Mouse (Mus musculus): Measurements from ENCODE around the gene Ahrr. TPM values are rescaled to one million over a fixed set of nuclear protein-coding genes. Genes with fewer than 3 reads are reported as not detected.
A peak's percentile ranks its signal among the peaks of the same experiment; 100 is the strongest.

Gene Ahrr
- polyA plus RNA-seq (2015; fragmentation: Nextera tagmentation; extraction: Ambion mirVana) = 0.49 and 0.61 TPM in 2 replicates

GRCm38 (mm10) chr13:74292167-74292566 lies at the start of gene Ahrr:
Gene Ahrr (minus strand): TSS chr13:74292331.
- H3K4me2 ChIP-seq = peak within 1 kb of the TSS; percentile 56
- H3K27me3 ChIP-seq = peaks cover 32% of the 10 kb centered on the region
- WGBS = 1% methylated on average over 27 of the region's 27 CpGs
- H3K36me3 ChIP-seq = no peaks in the 10 kb centered on the region
- peak within 1 kb of the TSS; percentile 52 for H3K9ac ChIP-seq
- H3K4me1 ChIP-seq (replicated peaks) = peaks cover 7% of the 10 kb centered on the region
- no peaks in the 10 kb centered on the region for H3K9me3 ChIP-seq
- H3K27ac ChIP-seq = no peak within 1 kb of the TSS
- ATAC-seq (ENCODE audit: low FRiP score) = no peak
- H3K4me3 ChIP-seq = peak within 1 kb of the TSS; percentile 28

- H3K4me1 ChIP-seq (replicated peaks) = no peaks in the 10 kb centered on the region
- H3K27ac ChIP-seq = no peak overlapping the region
- H3K4me3 ChIP-seq = no peak overlapping the region
- H3K27me3 ChIP-seq = no peaks in the 10 kb centered on the region
- H3K9ac ChIP-seq = no peak overlapping the region
- 58% methylated on average over 3 of the region's 3 CpGs for WGBS
- no peak overlapping the region for H3K4me2 ChIP-seq
- no peaks in the 10 kb centered on the region for H3K9me3 ChIP-seq
- H3K36me3 ChIP-seq = peaks cover 64% of the 10 kb centered on the region
- ATAC-seq (ENCODE audit: low FRiP score) = peak; percentile 75
These were observed 48.9 kb upstream of the Ahrr start for GRCm38 (mm10) chr13:74341036-74341435.

GRCm38 (mm10) chr13:74329321-74329720 lies 37.2 kb upstream of the Ahrr start:
- no peak overlapping the region for H3K4me2 ChIP-seq
- no peaks in the 10 kb centered on the region for H3K27me3 ChIP-seq
- peaks cover 79% of the 10 kb centered on the region for H3K36me3 ChIP-seq
- no peak overlapping the region for H3K4me3 ChIP-seq
- ATAC-seq (ENCODE audit: low FRiP score) = no peak
- H3K27ac ChIP-seq = no peak overlapping the region
- no peaks in the 10 kb centered on the region for H3K4me1 ChIP-seq (replicated peaks)
- H3K9ac ChIP-seq = no peak overlapping the region
- H3K9me3 ChIP-seq = no peaks in the 10 kb centered on the region

- H3K9ac ChIP-seq = peak within 1 kb of the TSS; percentile 89
- H3K4me1 ChIP-seq (replicated peaks) = peaks cover 20% of the 10 kb centered on the region
- peak within 1 kb of the TSS; percentile 66 for H3K27ac ChIP-seq
- H3K36me3 ChIP-seq = peaks cover 35% of the 10 kb centered on the region
- H3K4me3 ChIP-seq = peak within 1 kb of the TSS; percentile 92
- H3K9me3 ChIP-seq = no peaks in the 10 kb centered on the region
- H3K4me2 ChIP-seq = peak within 1 kb of the TSS; percentile 90
- under 1% methylated on average over 36 of the region's 36 CpGs for WGBS
- ATAC-seq (ENCODE audit: low FRiP score) = peak; percentile 98
- H3K27me3 ChIP-seq = no peaks in the 10 kb centered on the region
These were observed 25.2 kb upstream of the Ahrr start, which contains the start of gene Pdcd6 for GRCm38 (mm10) chr13:74317170-74317849. Gene Pdcd6 (minus strand): TSS chr13:74317580.

- H3K4me2 ChIP-seq = peak overlapping the region; percentile 90
- H3K9ac ChIP-seq = peak overlapping the region; percentile 89
- H3K4me3 ChIP-seq = peak overlapping the region; percentile 92
- peak overlapping the region; percentile 62 for H3K27ac ChIP-seq
- ATAC-seq (ENCODE audit: low FRiP score) = no peak
- peaks cover 30% of the 10 kb centered on the region for H3K36me3 ChIP-seq
- no peaks in the 10 kb centered on the region for H3K9me3 ChIP-seq
- H3K27me3 ChIP-seq = no peaks in the 10 kb centered on the region
- peaks cover 20% of the 10 kb centered on the region for H3K4me1 ChIP-seq (replicated peaks)
- WGBS = 3% methylated on average over 15 of the region's 15 CpGs
These were observed 24.6 kb upstream of the Ahrr start for GRCm38 (mm10) chr13:74316789-74317169.

GRCm38 (mm10) chr13:74316386-74316785 lies 24.3 kb upstream of the Ahrr start:
- H3K4me2 ChIP-seq = peak overlapping the region; percentile 90
- H3K36me3 ChIP-seq = peaks cover 30% of the 10 kb centered on the region
- peak overlapping the region; percentile 92 for H3K4me3 ChIP-seq
- H3K27me3 ChIP-seq = no peaks in the 10 kb centered on the region
- peak overlapping the region; percentile 62; the same call in 1 of the 2 replicates for H3K27ac ChIP-seq
- H3K4me1 ChIP-seq (replicated peaks) = peaks cover 20% of the 10 kb centered on the region
- H3K9ac ChIP-seq = peak overlapping the region; percentile 89
- ATAC-seq (ENCODE audit: low FRiP score) = no peak
- 34% methylated on average over 4 of the region's 4 CpGs for WGBS
- no peaks in the 10 kb centered on the region for H3K9me3 ChIP-seq

- Histone ChIP-seq H3K4me2 (no peak overlapping the region), H3K27me3 (no peaks in the 10 kb centered on the region), H3K9ac (no peak overlapping the region), H3K9me3 (no peaks in the 10 kb centered on the region), H3K4me3 (no peak overlapping the region), H3K27ac (no peak overlapping the region), H3K4me1 (replicated peaks) (peaks cover 20% of the 10 kb centered on the region), H3K36me3 (peaks cover 33% of the 10 kb centered on the region)
- WGBS = 94% methylated on average over 3 of the region's 3 CpGs
- no peak for ATAC-seq (ENCODE audit: low FRiP score)
These were observed 22.5 kb upstream of the Ahrr start for GRCm38 (mm10) chr13:74314616-74315015.

- Histone ChIP-seq H3K27me3 (no peaks in the 10 kb centered on the region), H3K4me3 (no peak overlapping the region), H3K4me1 (replicated peaks) (no peaks in the 10 kb centered on the region), H3K4me2 (no peak overlapping the region), H3K9me3 (no peaks in the 10 kb centered on the region), H3K27ac (no peak overlapping the region), H3K9ac (no peak overlapping the region), H3K36me3 (peaks cover 91% of the 10 kb centered on the region)
- 96% methylated on average over 1 of the region's 1 CpGs for WGBS
- ATAC-seq (ENCODE audit: low FRiP score) = no peak
These were observed 13.6 kb upstream of the Ahrr start for GRCm38 (mm10) chr13:74305780-74306179.

- 91% methylated on average over 6 of the region's 6 CpGs for WGBS
- Histone ChIP-seq H3K9ac (no peak overlapping the region), H3K4me2 (no peak overlapping the region), H3K4me3 (no peak overlapping the region), H3K9me3 (no peaks in the 10 kb centered on the region), H3K4me1 (replicated peaks) (no peaks in the 10 kb centered on the region), H3K27me3 (no peaks in the 10 kb centered on the region), H3K27ac (no peak overlapping the region), H3K36me3 (peaks cover 87% of the 10 kb centered on the region)
- ATAC-seq (ENCODE audit: low FRiP score) = no peak
These were observed 13.2 kb upstream of the Ahrr start for GRCm38 (mm10) chr13:74305380-74305779.

GRCm38 (mm10) chr13:74302050-74303037 lies 10.2 kb upstream of the Ahrr start:
- Histone ChIP-seq H3K36me3 (peaks cover 59% of the 10 kb centered on the region), H3K27me3 (no peaks in the 10 kb centered on the region), H3K27ac (no peak overlapping the region), H3K9ac (no peak overlapping the region), H3K9me3 (no peaks in the 10 kb centered on the region), H3K4me2 (no peak overlapping the region), H3K4me3 (no peak overlapping the region), H3K4me1 (replicated peaks) (no peaks in the 10 kb centered on the region)
- peak; percentile 44; the same call in 1 of the 2 replicates for ATAC-seq (ENCODE audit: low FRiP score)
- WGBS = 84% methylated on average over 10 of the region's 10 CpGs

- no peak overlapping the region for H3K4me2 ChIP-seq
- WGBS = 88% methylated on average over 6 of the region's 6 CpGs
- peaks cover 51% of the 10 kb centered on the region for H3K36me3 ChIP-seq
- H3K27me3 ChIP-seq = no peaks in the 10 kb centered on the region
- no peaks in the 10 kb centered on the region for H3K4me1 ChIP-seq (replicated peaks)
- H3K4me3 ChIP-seq = no peak overlapping the region
- H3K9me3 ChIP-seq = no peaks in the 10 kb centered on the region
- ATAC-seq (ENCODE audit: low FRiP score) = peak; percentile 55; the same call in 1 of the 2 replicates
- no peak overlapping the region for H3K27ac ChIP-seq
- no peak overlapping the region for H3K9ac ChIP-seq
These were observed 9.5 kb upstream of the Ahrr start for GRCm38 (mm10) chr13:74301607-74301984.

- Histone ChIP-seq H3K4me1 (replicated peaks) (no peaks in the 10 kb centered on the region), H3K36me3 (peaks cover 46% of the 10 kb centered on the region), H3K9ac (no peak overlapping the region), H3K27ac (no peak overlapping the region), H3K9me3 (no peaks in the 10 kb centered on the region), H3K4me2 (no peak overlapping the region), H3K27me3 (no peaks in the 10 kb centered on the region), H3K4me3 (no peak overlapping the region)
- 39% methylated on average over 4 of the region's 4 CpGs for WGBS
- ATAC-seq (ENCODE audit: low FRiP score) = peak; percentile 86
These were observed 8.9 kb upstream of the Ahrr start for GRCm38 (mm10) chr13:74300925-74301606.
